Mouse (Mus musculus) A20 (cell line): ENCODE data around the gene Erich6.
A peak's percentile ranks its signal among the peaks of the same experiment; 100 is the strongest.
"Not testable (repeated sequence)": the region's sequence is repeated elsewhere in the genome, so short reads cannot be mapped to it uniquely, and the experiment has no call there.

Experiments
- DNase-seq: peaks from one replicate; pipeline ENCODE4 v3.0.0-alpha.2; 2011; ENCODE audit warnings: low read depth, low spot score

The Erich6 gene

GRCm38 (mm10) chr3:58646180-58646579, 9.2 kb upstream of the Erich6 start:
- no peak for DNase-seq

- DNase-seq = no peak
Measured at GRCm38 (mm10) chr3:58631693-58632092, 5.3 kb downstream of the Erich6 start.

DNA sequence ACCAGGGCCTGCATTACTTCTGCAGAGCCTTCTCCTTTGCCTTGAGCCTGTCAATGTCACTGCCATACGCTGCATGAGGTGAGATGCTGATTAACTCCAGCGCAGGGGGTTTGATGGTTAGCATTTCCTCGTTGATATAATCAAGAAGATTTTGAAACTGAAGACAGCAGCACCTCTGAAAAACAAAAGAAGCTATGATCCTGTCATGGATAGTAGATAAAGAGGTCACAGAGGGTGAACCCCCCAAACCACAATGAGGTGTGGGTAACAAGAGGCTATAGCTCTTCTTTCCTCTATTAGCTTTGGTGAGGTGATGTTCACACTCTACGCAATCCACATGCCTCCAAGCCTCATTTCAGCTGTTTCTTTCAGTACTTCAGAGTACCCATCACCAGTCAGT, 12.0 kb downstream of the Erich6 start:
- no peak for DNase-seq

GRCm38 (mm10) chr3:58622665-58623394, 14.2 kb downstream of the Erich6 start:
- DNase-seq = peak; percentile 16

- DNase-seq = no peak
Measured at GRCm38 (mm10) chr3:58621066-58621465, 15.9 kb downstream of the Erich6 start.

GRCm38 (mm10) chr3:58609985-58610384, 27.0 kb downstream of the Erich6 start:
- DNase-seq = no peak

DNA sequence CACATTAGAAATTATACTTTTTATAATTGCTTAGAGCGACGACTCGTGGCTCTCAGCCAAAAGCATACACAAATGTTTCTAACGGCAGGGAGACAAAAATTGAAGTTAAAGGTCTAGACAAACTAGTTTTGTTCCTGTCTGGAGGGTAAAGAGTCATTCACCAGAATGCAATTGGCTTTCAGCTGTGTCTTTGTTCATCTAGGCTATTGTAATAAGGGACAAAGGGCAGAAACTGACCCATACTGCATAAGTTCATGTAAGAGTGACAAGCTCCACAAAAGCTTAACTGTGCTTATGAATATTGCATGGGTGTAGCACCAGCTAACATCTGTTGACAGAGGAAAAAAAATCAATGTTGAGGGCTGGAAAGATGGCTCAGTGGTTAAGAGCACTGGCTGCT, 28.5 kb downstream of the Erich6 start:
- no peak for DNase-seq

- DNase-seq = peak; percentile 43
Measured at GRCm38 (mm10) chr3:58593623-58594022, 43.4 kb downstream of the Erich6 start.

- not testable (repeated sequence) for DNase-seq
Measured at GRCm38 (mm10) chr3:58592666-58593065, 44.3 kb downstream of the Erich6 start.

DNA sequence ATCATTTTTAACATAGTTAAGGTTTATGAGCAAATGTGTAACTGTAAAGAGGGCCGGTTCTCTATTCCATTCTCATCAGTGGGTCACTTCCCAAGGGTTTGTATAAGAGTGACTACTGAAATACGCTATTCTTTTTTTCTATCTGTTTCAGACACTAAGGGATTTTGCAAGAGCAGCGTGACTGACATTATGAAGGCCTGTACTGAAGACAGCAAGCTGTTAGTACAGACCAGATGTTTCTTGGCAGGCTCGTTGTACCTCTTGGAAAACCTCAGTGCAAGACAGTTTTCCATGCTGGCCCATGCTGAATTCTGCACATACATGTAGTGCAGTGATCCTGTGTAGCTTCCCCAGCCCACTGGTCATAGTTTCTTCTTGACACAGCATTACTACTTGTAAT, 46.5 kb downstream of the Erich6 start:
- not testable (repeated sequence) for DNase-seq

DNA sequence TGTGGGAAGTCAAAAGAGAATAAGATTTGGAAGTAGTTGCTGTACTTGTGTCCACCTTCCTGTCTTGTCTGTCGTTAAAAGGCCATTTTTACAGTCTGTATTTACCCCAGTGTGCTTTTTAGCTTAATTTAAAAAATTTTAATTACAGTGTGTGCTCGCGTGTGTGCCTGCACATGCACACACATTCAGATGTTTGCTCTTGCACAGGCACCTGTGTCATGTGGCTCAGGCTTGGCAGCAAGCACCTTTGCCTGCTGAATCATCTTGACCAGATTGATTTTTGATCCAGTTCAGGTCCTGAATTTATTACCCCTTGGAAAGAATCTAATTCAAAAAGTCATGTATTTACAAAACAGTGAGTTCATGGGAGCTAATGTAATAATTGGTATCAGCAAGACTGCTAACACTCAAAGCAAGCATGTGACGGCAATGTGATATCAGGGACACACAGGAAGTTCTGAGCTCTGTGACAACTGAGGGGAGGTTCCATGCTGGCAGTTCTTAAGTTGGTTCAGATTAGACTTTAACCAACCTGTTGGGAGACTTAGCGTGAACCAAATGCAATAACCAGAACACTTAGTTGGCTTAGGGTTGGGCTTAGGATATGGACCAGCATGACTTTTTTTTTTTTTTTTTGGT, 54.1 kb downstream of the Erich6 start:
- DNase-seq = no peak

DNA sequence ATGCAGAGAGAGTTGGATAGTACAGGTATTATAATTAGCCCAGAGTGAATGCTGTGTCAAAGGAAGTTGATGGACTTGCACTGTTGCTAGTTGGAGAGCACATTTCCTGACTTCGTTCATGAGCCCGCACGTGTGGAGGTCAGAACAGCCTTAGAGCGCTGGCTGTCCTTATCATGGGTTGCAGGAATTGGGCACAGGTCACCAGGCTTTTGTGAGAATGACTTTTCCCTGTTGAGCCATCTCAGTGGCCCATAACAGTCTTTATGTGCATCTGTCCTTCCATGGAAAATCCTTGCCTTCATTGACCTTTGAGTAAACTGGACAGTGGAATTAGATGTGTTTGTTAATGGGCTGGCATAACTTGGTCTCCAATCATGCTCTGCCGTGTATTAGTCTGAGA, 54.7 kb downstream of the Erich6 start:
- DNase-seq = no peak

- peak; percentile 31 for DNase-seq
Measured at GRCm38 (mm10) chr3:58581530-58581929, 55.5 kb downstream of the Erich6 start.

- peak; percentile 46 for DNase-seq
Measured at GRCm38 (mm10) chr3:58577506-58578050, 59.4 kb downstream of the Erich6 start.

GRCm38 (mm10) chr3:58577067-58577503, 59.9 kb downstream of the Erich6 start:
- peak; percentile 75 for DNase-seq

DNA sequence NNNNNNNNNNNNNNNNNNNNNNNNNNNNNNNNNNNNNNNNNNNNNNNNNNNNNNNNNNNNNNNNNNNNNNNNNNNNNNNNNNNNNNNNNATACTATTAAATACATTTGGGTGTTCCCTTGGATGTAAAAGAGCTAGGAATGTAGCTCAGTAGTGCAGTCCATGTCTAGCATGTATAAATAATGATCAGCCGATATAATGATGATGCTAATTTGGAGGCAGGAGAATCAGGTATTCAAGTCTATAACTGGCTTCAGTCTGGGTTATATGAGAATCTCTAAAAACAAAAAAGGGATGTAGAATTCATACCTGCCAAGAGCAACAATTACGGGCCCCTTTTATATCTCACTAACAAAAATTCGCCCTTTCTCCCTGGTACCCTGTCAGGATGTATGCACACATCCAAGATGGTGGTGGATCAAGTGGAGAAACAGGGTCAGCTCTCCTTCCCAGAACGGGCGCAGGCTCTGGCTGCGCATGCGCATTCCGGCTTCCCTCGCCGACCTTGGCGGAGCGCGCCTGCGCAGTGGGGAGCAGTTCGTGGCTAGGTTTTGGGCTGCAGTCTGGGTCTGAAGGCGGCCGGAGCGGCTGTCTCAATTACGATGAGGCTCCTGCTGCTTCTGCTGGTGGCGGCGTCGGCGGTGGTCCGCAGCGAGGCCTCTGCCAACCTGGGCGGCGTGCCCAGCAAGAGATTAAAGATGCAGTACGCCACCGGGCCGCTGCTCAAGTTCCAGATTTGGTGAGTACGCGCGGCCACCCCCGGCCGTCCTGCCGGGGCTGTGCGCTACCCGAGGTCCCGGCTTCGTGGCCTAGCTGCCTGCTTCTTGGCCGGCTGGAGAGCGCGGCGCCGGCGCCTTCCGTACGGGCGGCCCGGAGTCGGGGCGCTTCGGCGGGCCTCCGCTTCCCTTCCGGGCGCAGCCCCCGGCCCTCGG, 60.6 kb downstream of the Erich6 start, which contains the start of gene Selenot:
Selenot (plus strand) TSS at position 500 of the 930 bp plus-strand sequence.
- peak; percentile 97 for DNase-seq

DNA sequence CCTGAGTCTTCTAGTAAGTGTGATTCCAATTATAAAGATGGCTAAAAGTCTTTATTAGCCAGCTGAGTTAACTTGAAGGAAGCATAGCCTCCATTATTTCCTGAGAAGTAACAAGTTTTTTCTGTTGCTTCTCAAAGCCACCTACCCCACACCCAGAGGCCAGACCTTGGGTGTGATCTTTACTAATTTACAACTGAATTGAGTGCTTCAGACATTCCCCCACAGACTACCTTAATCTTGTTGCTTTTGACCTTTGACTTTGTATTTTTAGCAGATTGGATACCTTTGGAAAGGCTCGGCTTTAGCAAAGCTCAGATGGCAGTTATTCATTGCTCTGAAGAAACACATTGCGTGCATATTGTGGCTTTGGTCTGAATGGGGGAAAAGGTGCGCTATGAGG, 66.2 kb downstream of the Erich6 start:
- DNase-seq = no peak
